Mouse (Mus musculus): ENCODE measurements around the gene Abca2. TPM values are rescaled to one million over a fixed set of nuclear protein-coding genes. Genes with fewer than 3 reads are reported as not detected.
"Not testable (repeated sequence)": the region's sequence is repeated elsewhere in the genome, so short reads cannot be mapped to it uniquely, and the experiment has no call there.

The Abca2 gene
- polyA plus RNA-seq, 1 experiment from 2014 or later: 10.0 TPM

GRCm38 (mm10) chr2:25402377-25402971, 26.0 kb upstream of the Abca2 start:
- Histone ChIP-seq H3K9ac (peak overlapping the region; percentile 97), H3K4me3 (peak overlapping the region; percentile 73), H3K27me3 (peaks cover 39% of the 10 kb centered on the region), H3K4me1 (replicated peaks) (peaks cover 45% of the 10 kb centered on the region), H3K9me3 (no peaks in the 10 kb centered on the region), H3K4me2 (peak overlapping the region; percentile 87), H3K27ac (peak overlapping the region; percentile 92), H3K36me3 (peaks cover 15% of the 10 kb centered on the region)
- WGBS: under 1% methylated on average over 13 of the region's 13 CpGs
- ATAC-seq (ENCODE audit: low FRiP score): peak; percentile 52

- peak overlapping the region; percentile 87 for H3K4me2 ChIP-seq
- peaks cover 45% of the 10 kb centered on the region for H3K4me1 ChIP-seq (replicated peaks)
- H3K9me3 ChIP-seq: no peaks in the 10 kb centered on the region
- peak; percentile 78 for ATAC-seq (ENCODE audit: low FRiP score)
- under 1% methylated on average over 52 of the region's 54 CpGs for WGBS
- H3K36me3 ChIP-seq: peaks cover 21% of the 10 kb centered on the region
- H3K4me3 ChIP-seq: peak overlapping the region; percentile 73
- H3K9ac ChIP-seq: peak overlapping the region; percentile 97
- H3K27ac ChIP-seq: peak overlapping the region; percentile 92
- H3K27me3 ChIP-seq: peaks cover 33% of the 10 kb centered on the region
Measured at GRCm38 (mm10) chr2:25402972-25403601, 25.4 kb upstream of the Abca2 start.

- peak overlapping the region; percentile 97 for H3K9ac ChIP-seq
- H3K4me2 ChIP-seq: peak overlapping the region; percentile 87
- no peak for ATAC-seq (ENCODE audit: low FRiP score)
- peaks cover 24% of the 10 kb centered on the region for H3K27me3 ChIP-seq
- H3K9me3 ChIP-seq: no peaks in the 10 kb centered on the region
- 84% methylated on average over 4 of the region's 4 CpGs for WGBS
- H3K4me3 ChIP-seq: peak overlapping the region; percentile 73
- peaks cover 45% of the 10 kb centered on the region for H3K4me1 ChIP-seq (replicated peaks)
- H3K27ac ChIP-seq: peak overlapping the region; percentile 92
- peaks cover 30% of the 10 kb centered on the region for H3K36me3 ChIP-seq
Measured at GRCm38 (mm10) chr2:25403994-25404393, 24.5 kb upstream of the Abca2 start.

GRCm38 (mm10) chr2:25408908-25409307, 19.6 kb upstream of the Abca2 start:
- H3K36me3 ChIP-seq: peaks cover 59% of the 10 kb centered on the region
- no peak overlapping the region for H3K9ac ChIP-seq
- H3K27me3 ChIP-seq: no peaks in the 10 kb centered on the region
- no peak overlapping the region for H3K4me3 ChIP-seq
- H3K4me2 ChIP-seq: no peak overlapping the region
- H3K27ac ChIP-seq: no peak overlapping the region
- 91% methylated on average over 10 of the region's 10 CpGs for whole genome bisulfite sequencing
- no peaks in the 10 kb centered on the region for H3K9me3 ChIP-seq
- H3K4me1 ChIP-seq (replicated peaks): peaks cover 29% of the 10 kb centered on the region
- no peak for ATAC-seq (ENCODE audit: low FRiP score)

GRCm38 (mm10) chr2:25413436-25413835, 15.1 kb upstream of the Abca2 start:
- peaks cover 37% of the 10 kb centered on the region for H3K36me3 ChIP-seq
- not testable (repeated sequence) for ATAC-seq (ENCODE audit: low FRiP score); H3K27ac ChIP-seq; H3K9me3 ChIP-seq; H3K4me3 ChIP-seq; H3K4me1 ChIP-seq (replicated peaks); H3K9ac ChIP-seq; H3K27me3 ChIP-seq; H3K4me2 ChIP-seq

GRCm38 (mm10) chr2:25417426-25417825, 11.1 kb upstream of the Abca2 start:
- H3K36me3 ChIP-seq: peaks cover 5% of the 10 kb centered on the region
- no peak for ATAC-seq (ENCODE audit: low FRiP score)
- H3K27ac ChIP-seq: no peak overlapping the region
- no peaks in the 10 kb centered on the region for H3K4me1 ChIP-seq (replicated peaks)
- no peaks in the 10 kb centered on the region; the same call in 1 of the 2 replicates for H3K27me3 ChIP-seq
- H3K4me2 ChIP-seq: no peak overlapping the region
- H3K9ac ChIP-seq: peak overlapping the region; percentile 24; the same call in 1 of the 2 replicates
- no peaks in the 10 kb centered on the region for H3K9me3 ChIP-seq
- 22% methylated on average over 3 of the region's 3 CpGs for WGBS
- no peak overlapping the region for H3K4me3 ChIP-seq

- Histone ChIP-seq H3K4me1 (replicated peaks) (peaks cover 4% of the 10 kb centered on the region; the same call in 1 of the 2 replicates), H3K4me2 (no peak overlapping the region), H3K27ac (no peak overlapping the region), H3K36me3 (no peaks in the 10 kb centered on the region), H3K27me3 (peaks cover 40% of the 10 kb centered on the region), H3K4me3 (no peak overlapping the region), H3K9me3 (no peaks in the 10 kb centered on the region), H3K9ac (no peak overlapping the region)
- WGBS: 21% methylated on average over 3 of the region's 3 CpGs
- 0 out of 2 replicates have a peak, but pooled peaks have one; percentile 43 for ATAC-seq (ENCODE audit: low FRiP score)
Measured at GRCm38 (mm10) chr2:25421896-25422295, 6.6 kb upstream of the Abca2 start.

GRCm38 (mm10) chr2:25422587-25423410, 5.7 kb upstream of the Abca2 start, which contains the start of gene Fut7:
Fut7 (plus strand) TSS chr2:25423267.
- WGBS: 73% methylated on average over 17 of the region's 17 CpGs

GRCm38 (mm10) chr2:25423626-25424025, 4.9 kb upstream of the Abca2 start:
- WGBS: 54% methylated on average over 1 of the region's 1 CpGs

More at GRCm38 (mm10) chr2:25422587-25423410, 5.7 kb upstream of the Abca2 start, which contains the start of gene Fut7:
- no peak for ATAC-seq (ENCODE audit: low FRiP score)
- H3K9me3 ChIP-seq: no peaks in the 10 kb centered on the region
- H3K4me1 ChIP-seq (replicated peaks): peaks cover 4% of the 10 kb centered on the region; the same call in 1 of the 2 replicates
- H3K27me3 ChIP-seq: peaks cover 40% of the 10 kb centered on the region
- no peaks in the 10 kb centered on the region for H3K36me3 ChIP-seq
- no peak within 1 kb of the TSS for H3K27ac ChIP-seq
- no peak within 1 kb of the TSS for H3K4me3 ChIP-seq
- H3K4me2 ChIP-seq: no peak within 1 kb of the TSS
- no peak within 1 kb of the TSS for H3K9ac ChIP-seq

GRCm38 (mm10) chr2:25425481-25425880, 3.0 kb upstream of the Abca2 start:
- H3K9ac ChIP-seq: no peak overlapping the region
- H3K9me3 ChIP-seq: no peaks in the 10 kb centered on the region
- H3K36me3 ChIP-seq: no peaks in the 10 kb centered on the region
- H3K27ac ChIP-seq: no peak overlapping the region
- peaks cover 21% of the 10 kb centered on the region for H3K4me1 ChIP-seq (replicated peaks)
- WGBS: 52% methylated on average over 27 of the region's 27 CpGs
- no peak overlapping the region for H3K4me2 ChIP-seq
- no peak overlapping the region for H3K4me3 ChIP-seq
- H3K27me3 ChIP-seq: peaks cover 46% of the 10 kb centered on the region
- no peak for ATAC-seq (ENCODE audit: low FRiP score)

More at GRCm38 (mm10) chr2:25423626-25424025, 4.9 kb upstream of the Abca2 start:
- peaks cover 40% of the 10 kb centered on the region for H3K27me3 ChIP-seq
- no peaks in the 10 kb centered on the region for H3K36me3 ChIP-seq
- H3K4me3 ChIP-seq: no peak overlapping the region
- no peak overlapping the region for H3K4me2 ChIP-seq
- no peak overlapping the region for H3K9ac ChIP-seq
- H3K9me3 ChIP-seq: no peaks in the 10 kb centered on the region
- ATAC-seq (ENCODE audit: low FRiP score): no peak
- H3K4me1 ChIP-seq (replicated peaks): peaks cover 4% of the 10 kb centered on the region; the same call in 1 of the 2 replicates
- H3K27ac ChIP-seq: no peak overlapping the region

- H3K4me1 ChIP-seq (replicated peaks): peaks cover 33% of the 10 kb centered on the region
- no peak overlapping the region for H3K4me2 ChIP-seq
- H3K27me3 ChIP-seq: peaks cover 46% of the 10 kb centered on the region
- WGBS: 30% methylated on average over 5 of the region's 5 CpGs
- no peak for ATAC-seq (ENCODE audit: low FRiP score)
- H3K9ac ChIP-seq: no peak overlapping the region
- H3K36me3 ChIP-seq: no peaks in the 10 kb centered on the region
- no peak overlapping the region; the same call in 1 of the 2 replicates for H3K27ac ChIP-seq
- no peaks in the 10 kb centered on the region for H3K9me3 ChIP-seq
- H3K4me3 ChIP-seq: no peak overlapping the region
Measured at GRCm38 (mm10) chr2:25426721-25427191, 1.7 kb upstream of the Abca2 start.

GRCm38 (mm10) chr2:25427256-25427655, 1.2 kb upstream of the Abca2 start:
- 91% methylated on average over 5 of the region's 5 CpGs for WGBS
- H3K4me3 ChIP-seq: no peak overlapping the region
- no peak overlapping the region; the same call in 1 of the 2 replicates for H3K27ac ChIP-seq
- peaks cover 38% of the 10 kb centered on the region for H3K4me1 ChIP-seq (replicated peaks)
- no peaks in the 10 kb centered on the region for H3K9me3 ChIP-seq
- no peak overlapping the region for H3K9ac ChIP-seq
- no peak for ATAC-seq (ENCODE audit: low FRiP score)
- H3K27me3 ChIP-seq: peaks cover 46% of the 10 kb centered on the region
- H3K4me2 ChIP-seq: no peak overlapping the region
- H3K36me3 ChIP-seq: no peaks in the 10 kb centered on the region

Measured in hindbrain, embryonic 13.5 days (tissue).